Mouse (Mus musculus): ENCODE results near the gene Vps8.

DNA sequence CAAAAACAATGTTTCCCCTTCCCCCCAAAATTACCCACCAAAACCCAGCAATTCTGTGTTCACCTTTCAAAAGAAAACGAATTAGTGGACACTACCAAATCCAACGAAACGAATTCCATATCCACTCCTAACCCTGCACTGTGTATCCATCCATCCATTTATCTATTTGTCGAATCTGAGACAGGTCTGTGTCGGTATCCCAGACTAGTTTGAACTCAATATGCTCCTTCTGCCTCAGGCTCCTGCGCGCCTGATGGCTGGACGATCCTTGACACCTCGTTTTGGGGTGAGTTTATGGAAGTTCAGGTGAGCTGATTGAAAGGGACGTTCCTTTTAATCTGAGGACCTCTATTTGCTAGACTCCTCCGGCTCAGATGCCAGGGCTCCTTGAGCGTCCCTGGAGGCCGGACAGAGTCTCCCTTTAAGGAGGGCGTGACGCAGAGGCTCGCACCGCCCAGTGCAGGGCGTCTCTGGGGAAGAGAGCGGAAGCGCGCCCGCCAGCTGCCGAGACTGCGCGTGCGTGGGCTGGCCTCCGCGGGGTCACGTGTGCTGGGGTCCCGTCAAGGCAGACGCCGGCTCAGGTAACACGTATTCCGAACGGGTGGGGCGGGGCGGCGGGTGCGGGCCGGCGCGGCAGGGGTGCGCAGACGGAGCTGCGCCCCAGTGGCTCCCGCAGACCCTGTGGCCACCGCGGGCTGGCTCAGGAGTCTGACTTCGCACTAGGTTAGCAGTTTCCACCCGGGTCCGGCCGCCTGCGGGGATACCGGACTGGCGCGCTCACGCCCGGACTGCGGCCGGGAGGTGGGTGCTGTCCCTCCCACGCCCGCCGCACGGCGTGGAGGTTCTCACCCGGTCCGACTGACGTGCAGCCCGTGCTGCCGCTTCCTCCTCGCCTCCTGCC is at the start of gene Vps8:
- TF ChIP-seq POLR2A (IDR thresholded peaks at IDR 0.05; ENCODE audit: insufficient read length, low read depth) (peak; percentile 83), TCF12 (IDR thresholded peaks at IDR 0.05; ENCODE audit: insufficient read depth, poor library complexity, severe bottlenecking) (no peak)
